Mouse (Mus musculus): ENCODE results near the gene Adcy5. TPM values are rescaled to one million over a fixed set of nuclear protein-coding genes. Genes with fewer than 3 reads are reported as not detected.
A peak's percentile ranks its signal among the peaks of the same experiment; 100 is the strongest.

Adcy5 gene
- polyA plus RNA-seq, 1 experiment from 2014 or later: 4.7 TPM

DNA sequence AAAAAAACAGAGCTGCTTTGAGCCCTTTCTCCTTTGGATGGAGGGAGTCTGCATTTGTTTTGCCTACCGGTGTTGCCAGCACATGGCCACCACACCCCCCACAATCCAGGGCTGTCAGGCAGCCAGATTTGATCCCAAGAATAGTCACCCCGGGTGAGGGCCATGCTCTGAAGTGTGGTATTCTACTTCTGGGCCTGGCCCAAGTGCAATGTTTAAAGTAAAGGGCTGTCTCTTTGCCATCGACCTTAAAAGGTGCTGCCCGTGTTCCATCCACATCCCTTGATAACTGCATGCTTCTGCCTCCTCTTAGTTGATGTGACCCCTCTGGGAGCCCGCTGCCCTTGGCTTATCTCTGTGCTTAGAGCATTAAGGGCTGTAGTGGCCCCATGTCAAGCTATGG, 46.6 kb downstream of the Adcy5 start:
- no peak for ATAC-seq (ENCODE audit: insufficient number of reproducible peaks, insufficient read depth, low FRiP score, low read depth)
- Histone ChIP-seq H3K4me2 (replicated peaks; ENCODE audit: low read depth, low read length) (no peak overlapping the region), H3K9me3 (ENCODE audit: control insufficient read depth, low read depth, low read length) (no peaks in the 10 kb centered on the region), H3K27me3 (ENCODE audit: control insufficient read depth, insufficient read depth, low read length) (no peaks in the 10 kb centered on the region), H3K36me3 (ENCODE audit: control insufficient read depth, insufficient read depth, low read length) (no peaks in the 10 kb centered on the region), H3K4me3 (ENCODE audit: low read depth, low read length) (no peak overlapping the region), H3K9ac (replicated peaks; ENCODE audit: low read depth, low read length) (no peak overlapping the region), H3K4me1 (ENCODE audit: control insufficient read depth, insufficient read depth, low read length) (peaks cover 30% of the 10 kb centered on the region), H3K27ac (ENCODE audit: low read length) (no peak overlapping the region)
- WGBS: 73% methylated on average over 5 of the region's 5 CpGs

DNA sequence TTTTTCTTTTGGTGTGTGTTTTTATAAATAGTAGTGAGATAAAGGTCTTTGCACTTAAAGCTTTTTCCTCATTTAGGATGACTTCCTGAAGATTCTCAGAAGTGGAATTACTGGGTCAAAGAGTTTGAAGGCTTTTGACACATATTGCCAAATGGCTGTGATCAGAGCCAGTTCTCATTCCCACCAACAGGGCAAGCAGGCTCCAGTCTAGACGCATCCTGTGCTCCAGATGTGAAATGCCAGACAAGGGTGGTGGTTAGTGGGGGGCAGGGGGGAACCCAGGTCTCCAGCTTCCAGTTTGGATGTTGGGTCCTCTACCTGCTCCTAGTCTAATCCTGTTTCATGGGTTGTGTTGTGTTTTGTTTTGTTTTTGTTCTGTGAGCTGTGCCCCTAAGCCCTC, 48.8 kb downstream of the Adcy5 start:
- WGBS: 73% methylated on average over 1 of the region's 1 CpGs
- no peak overlapping the region for H3K4me2 ChIP-seq (replicated peaks; ENCODE audit: low read depth, low read length)
- H3K9ac ChIP-seq (replicated peaks; ENCODE audit: low read depth, low read length): no peak overlapping the region
- no peaks in the 10 kb centered on the region for H3K9me3 ChIP-seq (ENCODE audit: control insufficient read depth, low read depth, low read length)
- H3K27ac ChIP-seq (ENCODE audit: low read length): no peak overlapping the region
- H3K36me3 ChIP-seq (ENCODE audit: control insufficient read depth, insufficient read depth, low read length): no peaks in the 10 kb centered on the region
- no peak overlapping the region for H3K4me3 ChIP-seq (ENCODE audit: low read depth, low read length)
- no peaks in the 10 kb centered on the region for H3K27me3 ChIP-seq (ENCODE audit: control insufficient read depth, insufficient read depth, low read length)
- H3K4me1 ChIP-seq (ENCODE audit: control insufficient read depth, insufficient read depth, low read length): peaks cover 30% of the 10 kb centered on the region
- no peak for ATAC-seq (ENCODE audit: insufficient number of reproducible peaks, insufficient read depth, low FRiP score, low read depth)

DNA sequence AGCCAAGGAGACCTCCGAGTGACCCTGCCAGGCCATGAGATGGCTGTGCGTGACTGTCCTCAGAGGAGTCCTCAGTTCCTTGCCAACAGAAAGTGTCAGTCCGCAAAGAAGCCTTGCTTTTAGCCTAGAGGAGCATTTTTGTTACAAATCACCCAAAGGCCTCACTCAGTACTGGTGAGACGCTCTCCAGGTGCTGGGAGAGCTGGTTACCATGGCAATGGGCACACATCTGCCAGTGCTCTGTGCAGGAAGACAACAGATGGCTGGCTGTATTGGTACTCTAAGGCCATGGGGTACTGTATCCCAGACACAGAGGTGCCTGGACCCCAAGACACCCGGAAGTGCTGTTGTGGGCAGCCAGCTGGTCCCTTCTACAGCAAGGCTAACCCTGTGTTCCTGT, 51.0 kb downstream of the Adcy5 start:
- Histone ChIP-seq H3K9me3 (ENCODE audit: control insufficient read depth, low read depth, low read length) (no peaks in the 10 kb centered on the region), H3K4me2 (replicated peaks; ENCODE audit: low read depth, low read length) (no peak overlapping the region), H3K27me3 (ENCODE audit: control insufficient read depth, insufficient read depth, low read length) (no peaks in the 10 kb centered on the region), H3K36me3 (ENCODE audit: control insufficient read depth, insufficient read depth, low read length) (no peaks in the 10 kb centered on the region), H3K4me3 (ENCODE audit: low read depth, low read length) (no peak overlapping the region), H3K27ac (ENCODE audit: low read length) (no peak overlapping the region), H3K4me1 (ENCODE audit: control insufficient read depth, insufficient read depth, low read length) (peaks cover 21% of the 10 kb centered on the region; the same call in 1 of the 2 replicates), H3K9ac (replicated peaks; ENCODE audit: low read depth, low read length) (no peak overlapping the region)
- ATAC-seq (ENCODE audit: insufficient number of reproducible peaks, insufficient read depth, low FRiP score, low read depth): 0 out of 2 replicates have a peak, but pooled peaks have one; percentile 38
- 48% methylated on average over 5 of the region's 5 CpGs for WGBS

DNA sequence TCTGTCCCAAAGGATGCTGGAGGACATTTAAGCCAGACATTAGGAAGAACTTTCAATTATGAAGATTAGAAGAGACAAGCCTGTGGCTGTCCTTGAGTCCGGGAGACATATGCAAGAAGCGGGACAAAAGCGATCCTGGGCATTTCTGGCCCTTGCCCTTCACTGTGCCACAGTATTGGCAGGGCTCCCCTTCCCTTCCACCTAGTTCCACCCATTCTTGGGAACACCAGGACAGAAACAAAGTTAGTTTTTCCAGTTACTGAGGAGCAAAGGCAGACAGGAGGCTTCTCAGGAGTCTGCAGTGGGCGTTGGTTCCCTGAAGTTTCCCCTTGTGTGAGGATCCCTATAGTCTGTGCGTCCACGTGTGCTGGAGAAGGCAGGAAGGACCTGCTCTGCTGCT, 51.7 kb downstream of the Adcy5 start:
- Histone ChIP-seq H3K27ac (ENCODE audit: low read length) (no peak overlapping the region), H3K4me2 (replicated peaks; ENCODE audit: low read depth, low read length) (no peak overlapping the region), H3K9ac (replicated peaks; ENCODE audit: low read depth, low read length) (no peak overlapping the region), H3K9me3 (ENCODE audit: control insufficient read depth, low read depth, low read length) (no peaks in the 10 kb centered on the region), H3K36me3 (ENCODE audit: control insufficient read depth, insufficient read depth, low read length) (no peaks in the 10 kb centered on the region), H3K4me3 (ENCODE audit: low read depth, low read length) (no peak overlapping the region), H3K27me3 (ENCODE audit: control insufficient read depth, insufficient read depth, low read length) (no peaks in the 10 kb centered on the region), H3K4me1 (ENCODE audit: control insufficient read depth, insufficient read depth, low read length) (peaks cover 19% of the 10 kb centered on the region; the same call in 1 of the 2 replicates)
- WGBS: 78% methylated on average over 6 of the region's 6 CpGs
- no peak for ATAC-seq (ENCODE audit: insufficient number of reproducible peaks, insufficient read depth, low FRiP score, low read depth)

DNA sequence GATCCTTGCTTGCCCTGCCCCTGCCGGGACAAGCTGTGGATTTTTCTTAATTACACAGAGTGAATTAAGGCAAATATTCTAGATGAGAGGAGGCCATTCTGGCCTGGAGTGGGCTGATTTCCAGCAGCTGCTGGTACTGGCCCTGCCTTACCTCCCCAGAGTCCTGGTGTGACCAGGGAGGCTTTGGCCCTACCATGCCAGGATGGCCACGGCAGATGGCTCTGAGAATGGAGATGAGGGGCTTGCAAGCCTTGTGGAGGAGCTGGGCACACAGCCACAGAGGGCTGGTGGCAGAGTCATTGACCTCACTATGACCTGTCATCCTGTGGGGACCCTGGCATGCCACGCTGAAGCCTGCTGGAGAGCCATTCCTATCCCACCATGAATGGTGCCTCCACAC, 54.1 kb downstream of the Adcy5 start:
- Histone ChIP-seq H3K4me1 (ENCODE audit: control insufficient read depth, insufficient read depth, low read length) (peaks cover 19% of the 10 kb centered on the region; the same call in 1 of the 2 replicates), H3K36me3 (ENCODE audit: control insufficient read depth, insufficient read depth, low read length) (no peaks in the 10 kb centered on the region), H3K27ac (ENCODE audit: low read length) (no peak overlapping the region), H3K27me3 (ENCODE audit: control insufficient read depth, insufficient read depth, low read length) (no peaks in the 10 kb centered on the region), H3K4me2 (replicated peaks; ENCODE audit: low read depth, low read length) (no peak overlapping the region), H3K9me3 (ENCODE audit: control insufficient read depth, low read depth, low read length) (no peaks in the 10 kb centered on the region), H3K9ac (replicated peaks; ENCODE audit: low read depth, low read length) (no peak overlapping the region), H3K4me3 (ENCODE audit: low read depth, low read length) (no peak overlapping the region)
- WGBS: 63% methylated on average over 3 of the region's 3 CpGs
- ATAC-seq (ENCODE audit: insufficient number of reproducible peaks, insufficient read depth, low FRiP score, low read depth): no peak

DNA sequence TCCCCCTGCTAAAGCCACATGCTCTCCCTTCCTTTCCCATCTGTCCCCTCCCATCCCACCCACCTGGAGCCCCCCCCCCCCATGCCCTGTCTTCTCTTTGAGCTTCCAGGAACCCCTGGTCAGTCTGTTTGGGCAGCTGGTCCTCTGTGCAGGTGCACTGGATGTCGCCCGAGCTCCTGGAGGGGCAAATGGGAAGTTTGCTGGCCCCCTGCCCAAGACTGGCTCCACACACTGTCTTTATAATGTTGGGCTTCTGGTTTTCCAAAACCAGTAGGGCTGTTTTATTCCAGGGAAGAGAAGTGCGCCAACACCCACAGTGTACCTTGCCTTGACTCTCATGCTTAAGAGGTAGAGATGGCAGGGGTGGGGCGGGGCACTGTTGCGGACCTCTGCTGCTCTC, 55.1 kb downstream of the Adcy5 start:
- ATAC-seq (ENCODE audit: insufficient number of reproducible peaks, insufficient read depth, low FRiP score, low read depth): no peak
- WGBS: 89% methylated on average over 5 of the region's 5 CpGs
- Histone ChIP-seq H3K36me3 (ENCODE audit: control insufficient read depth, insufficient read depth, low read length) (no peaks in the 10 kb centered on the region), H3K4me2 (replicated peaks; ENCODE audit: low read depth, low read length) (no peak overlapping the region), H3K9me3 (ENCODE audit: control insufficient read depth, low read depth, low read length) (no peaks in the 10 kb centered on the region), H3K4me3 (ENCODE audit: low read depth, low read length) (no peak overlapping the region), H3K27ac (ENCODE audit: low read length) (no peak overlapping the region), H3K4me1 (ENCODE audit: control insufficient read depth, insufficient read depth, low read length) (peaks cover 21% of the 10 kb centered on the region; the same call in 1 of the 2 replicates), H3K9ac (replicated peaks; ENCODE audit: low read depth, low read length) (no peak overlapping the region), H3K27me3 (ENCODE audit: control insufficient read depth, insufficient read depth, low read length) (no peaks in the 10 kb centered on the region)

DNA sequence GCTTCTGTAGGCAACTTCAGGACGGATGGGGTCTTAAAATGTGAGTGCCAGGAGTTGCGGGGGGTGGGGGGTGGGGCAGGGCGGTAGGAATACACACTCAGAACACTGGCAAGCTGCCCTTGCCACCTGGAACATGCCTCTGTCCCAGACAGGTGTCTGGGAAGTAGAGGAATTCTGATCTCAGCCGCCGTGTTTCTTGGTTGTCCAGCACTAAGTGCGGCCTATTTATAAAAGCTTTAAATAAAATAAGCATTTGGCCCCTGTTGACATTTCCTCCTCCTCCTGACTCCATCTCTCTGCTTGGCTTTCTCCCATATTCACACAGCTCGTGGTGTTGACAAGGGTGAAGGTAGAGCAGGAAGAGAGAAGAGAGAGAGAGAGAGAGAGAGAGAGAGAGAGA, 60.4 kb downstream of the Adcy5 start:
- Histone ChIP-seq H3K9me3 (ENCODE audit: control insufficient read depth, low read depth, low read length) (no peaks in the 10 kb centered on the region), H3K9ac (replicated peaks; ENCODE audit: low read depth, low read length) (no peak overlapping the region), H3K27ac (ENCODE audit: low read length) (peak overlapping the region; percentile 87), H3K4me2 (replicated peaks; ENCODE audit: low read depth, low read length) (no peak overlapping the region), H3K27me3 (ENCODE audit: control insufficient read depth, insufficient read depth, low read length) (no peaks in the 10 kb centered on the region), H3K4me3 (ENCODE audit: low read depth, low read length) (no peak overlapping the region), H3K36me3 (ENCODE audit: control insufficient read depth, insufficient read depth, low read length) (no peaks in the 10 kb centered on the region), H3K4me1 (ENCODE audit: control insufficient read depth, insufficient read depth, low read length) (peaks cover 17% of the 10 kb centered on the region)
- 28% methylated on average over 7 of the region's 7 CpGs for WGBS
- no peak for ATAC-seq (ENCODE audit: insufficient number of reproducible peaks, insufficient read depth, low FRiP score, low read depth)

DNA sequence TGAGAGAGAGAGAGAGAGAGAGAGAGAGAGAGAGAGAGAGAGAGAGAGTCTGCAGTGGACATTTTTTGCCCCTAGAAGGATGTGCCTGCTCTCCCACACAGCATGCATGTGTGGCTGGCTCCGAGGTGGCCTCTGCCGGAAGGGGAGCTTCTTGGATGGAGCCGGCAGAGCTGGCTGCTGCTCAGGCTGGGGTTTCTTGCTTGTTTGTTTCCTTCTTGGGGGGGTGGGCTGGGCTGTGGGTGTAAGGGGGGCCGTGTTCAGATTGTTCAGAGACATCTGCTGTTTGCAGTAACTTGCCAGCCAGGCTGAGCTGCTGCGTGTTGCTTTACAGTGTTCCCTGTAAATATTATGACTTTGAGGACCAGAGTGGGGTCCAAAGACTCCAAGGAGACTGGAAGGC, 60.8 kb downstream of the Adcy5 start:
- peak; percentile 66; the same call in 1 of the 2 replicates for ATAC-seq (ENCODE audit: insufficient number of reproducible peaks, insufficient read depth, low FRiP score, low read depth)
- H3K27ac ChIP-seq (ENCODE audit: low read length): peak overlapping the region; percentile 87
- H3K4me2 ChIP-seq (replicated peaks; ENCODE audit: low read depth, low read length): peak overlapping the region; percentile 12; the same call in 1 of the 2 replicates
- no peaks in the 10 kb centered on the region for H3K27me3 ChIP-seq (ENCODE audit: control insufficient read depth, insufficient read depth, low read length)
- H3K9me3 ChIP-seq (ENCODE audit: control insufficient read depth, low read depth, low read length): no peaks in the 10 kb centered on the region
- H3K4me3 ChIP-seq (ENCODE audit: low read depth, low read length): no peak overlapping the region
- peaks cover 17% of the 10 kb centered on the region for H3K4me1 ChIP-seq (ENCODE audit: control insufficient read depth, insufficient read depth, low read length)
- H3K36me3 ChIP-seq (ENCODE audit: control insufficient read depth, insufficient read depth, low read length): no peaks in the 10 kb centered on the region
- WGBS: 21% methylated on average over 5 of the region's 5 CpGs
- no peak overlapping the region for H3K9ac ChIP-seq (replicated peaks; ENCODE audit: low read depth, low read length)

DNA sequence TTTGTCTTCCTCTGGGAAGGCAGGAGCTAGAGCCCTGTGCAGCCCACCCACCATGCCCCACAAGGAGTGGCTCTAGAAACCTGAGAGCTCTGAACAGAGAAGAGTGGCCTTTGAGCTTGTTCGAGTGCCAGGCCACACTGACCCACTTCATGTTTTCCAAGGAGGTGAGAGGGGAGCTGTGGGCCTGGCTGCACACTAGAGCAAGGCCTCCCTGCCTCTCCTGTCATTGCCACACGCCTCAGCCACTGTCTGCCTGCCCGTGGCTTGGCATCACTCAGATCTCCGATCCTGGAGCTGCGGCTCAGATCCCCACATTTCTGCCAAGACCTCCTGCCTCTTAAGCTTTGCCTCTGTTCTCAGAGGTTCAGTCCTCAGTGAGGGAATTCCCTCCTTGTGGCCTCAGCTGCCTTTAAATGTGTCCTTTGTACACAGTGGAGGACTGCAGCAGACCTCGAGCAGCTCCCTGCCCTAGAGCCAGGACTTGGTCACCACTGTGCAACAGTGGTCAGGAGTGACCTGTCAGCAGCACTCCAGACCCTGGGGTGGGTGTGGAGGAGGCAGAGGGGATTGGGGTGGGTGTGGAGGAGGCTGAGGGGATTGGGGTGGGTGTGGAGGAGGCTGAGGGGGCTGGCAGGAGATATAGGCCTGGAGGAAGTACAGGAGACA, 62.3 kb downstream of the Adcy5 start:
- no peaks in the 10 kb centered on the region for H3K9me3 ChIP-seq (ENCODE audit: control insufficient read depth, low read depth, low read length)
- H3K9ac ChIP-seq (replicated peaks; ENCODE audit: low read depth, low read length): no peak overlapping the region
- H3K36me3 ChIP-seq (ENCODE audit: control insufficient read depth, insufficient read depth, low read length): no peaks in the 10 kb centered on the region
- WGBS: 60% methylated on average over 6 of the region's 6 CpGs
- H3K27me3 ChIP-seq (ENCODE audit: control insufficient read depth, insufficient read depth, low read length): no peaks in the 10 kb centered on the region
- H3K4me2 ChIP-seq (replicated peaks; ENCODE audit: low read depth, low read length): no peak overlapping the region
- no peak for ATAC-seq (ENCODE audit: insufficient number of reproducible peaks, insufficient read depth, low FRiP score, low read depth)
- H3K4me1 ChIP-seq (ENCODE audit: control insufficient read depth, insufficient read depth, low read length): peaks cover 17% of the 10 kb centered on the region
- H3K27ac ChIP-seq (ENCODE audit: low read length): peak overlapping the region; percentile 87; the same call in 1 of the 2 replicates
- H3K4me3 ChIP-seq (ENCODE audit: low read depth, low read length): no peak overlapping the region

Data from stomach, embryonic 14.5 days (tissue).